Mouse (Mus musculus): Measurements from ENCODE around the gene Sphkap. TPM values are rescaled to one million over a fixed set of nuclear protein-coding genes. Genes with fewer than 3 reads are reported as not detected.

Gene Sphkap
- polyA plus RNA-seq, 1 experiment from 2014 or later: 0.11 TPM

DNA sequence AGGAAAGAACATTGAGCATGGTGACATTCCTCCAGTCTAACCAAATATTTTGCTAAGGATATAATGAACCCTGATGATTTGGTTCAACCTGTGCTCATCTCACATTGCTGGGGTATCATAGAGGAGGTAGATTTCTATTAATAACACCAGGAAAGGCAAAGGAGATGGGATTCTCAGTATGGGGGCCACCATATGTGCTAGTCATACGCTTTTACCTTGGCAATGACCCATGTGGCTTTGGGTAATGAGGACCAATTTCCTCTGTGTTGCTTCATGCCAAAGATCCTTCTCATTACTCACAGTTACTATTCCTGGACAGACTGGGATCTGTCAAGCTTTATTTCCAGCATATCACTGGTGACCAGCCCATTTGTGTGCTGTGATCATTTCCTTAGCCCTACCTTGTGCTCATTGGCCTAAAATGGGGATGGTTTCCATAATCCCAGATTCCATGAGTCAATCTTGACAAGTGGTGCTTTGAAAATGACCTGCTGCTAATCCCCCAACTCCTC lies 159.7 kb downstream of the Sphkap start:
- WGBS: 77% methylated on average over 1 of the region's 1 CpGs
- Histone ChIP-seq H3K27me3 (ENCODE audit: control insufficient read depth, insufficient read depth, low read length) (no peaks in the 10 kb centered on the region), H3K9ac (ENCODE audit: low read depth, low read length) (no peak overlapping the region)

GRCm38 (mm10) chr1:83227946-83228345 lies 180.1 kb downstream of the Sphkap start:
- Histone ChIP-seq H3K27me3 (ENCODE audit: control insufficient read depth, insufficient read depth, low read length) (no peaks in the 10 kb centered on the region), H3K4me2 (replicated peaks; ENCODE audit: low read depth, low read length) (no peak overlapping the region), H3K36me3 (ENCODE audit: control insufficient read depth, insufficient read depth, low read length) (no peaks in the 10 kb centered on the region), H3K4me3 (ENCODE audit: low read length) (no peak overlapping the region), H3K9ac (ENCODE audit: low read depth, low read length) (no peak overlapping the region), H3K4me1 (ENCODE audit: control insufficient read depth, insufficient read depth, low read length) (no peaks in the 10 kb centered on the region), H3K9me3 (ENCODE audit: control insufficient read depth, low read length) (no peaks in the 10 kb centered on the region), H3K27ac (ENCODE audit: low read depth, low read length) (no peak overlapping the region)
- 81% methylated on average over 3 of the region's 3 CpGs for WGBS
- no peak for ATAC-seq (ENCODE audit: low FRiP score, low TSS enrichment)

More for the DNA sequence above, 159.7 kb downstream of the Sphkap start:
- ATAC-seq (ENCODE audit: low FRiP score, low TSS enrichment): no peak
- H3K4me1 ChIP-seq (ENCODE audit: control insufficient read depth, insufficient read depth, low read length): no peaks in the 10 kb centered on the region
- no peak overlapping the region for H3K27ac ChIP-seq (ENCODE audit: low read depth, low read length)
- H3K9me3 ChIP-seq (ENCODE audit: control insufficient read depth, low read length): no peaks in the 10 kb centered on the region
- H3K36me3 ChIP-seq (ENCODE audit: control insufficient read depth, insufficient read depth, low read length): no peaks in the 10 kb centered on the region
- H3K4me2 ChIP-seq (replicated peaks; ENCODE audit: low read depth, low read length): no peak overlapping the region
- H3K4me3 ChIP-seq (ENCODE audit: low read length): no peak overlapping the region

DNA sequence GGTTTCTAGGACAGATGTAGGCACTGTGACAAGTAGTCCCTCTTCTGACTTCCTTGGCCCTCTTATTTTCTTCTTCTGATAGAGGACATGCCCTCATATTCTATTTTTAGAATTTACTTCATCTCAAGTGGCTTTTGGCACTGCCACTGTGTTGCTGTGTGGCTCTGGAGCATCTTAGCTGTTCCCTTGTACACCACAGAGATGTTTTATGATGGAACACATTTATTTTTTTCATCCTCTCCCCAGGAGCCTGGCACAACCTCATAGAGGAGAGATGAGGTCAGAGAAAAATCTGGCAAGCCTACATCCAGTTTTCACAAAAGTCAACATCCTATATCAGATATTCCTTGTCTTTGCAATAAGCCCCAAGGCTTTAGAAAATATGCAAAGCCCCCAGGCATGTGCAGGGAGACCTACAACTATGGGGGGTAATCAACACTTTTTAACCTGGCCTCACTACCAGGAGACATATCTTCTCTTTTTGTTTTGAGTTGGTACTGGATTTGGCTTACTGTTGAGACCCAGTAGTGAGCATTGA lies 183.5 kb downstream of the Sphkap start:
- Histone ChIP-seq H3K4me2 (replicated peaks; ENCODE audit: low read depth, low read length) (no peak overlapping the region), H3K4me3 (ENCODE audit: low read length) (no peak overlapping the region), H3K4me1 (ENCODE audit: control insufficient read depth, insufficient read depth, low read length) (no peaks in the 10 kb centered on the region), H3K27ac (ENCODE audit: low read depth, low read length) (no peak overlapping the region), H3K36me3 (ENCODE audit: control insufficient read depth, insufficient read depth, low read length) (no peaks in the 10 kb centered on the region), H3K9ac (ENCODE audit: low read depth, low read length) (no peak overlapping the region), H3K9me3 (ENCODE audit: control insufficient read depth, low read length) (no peaks in the 10 kb centered on the region), H3K27me3 (ENCODE audit: control insufficient read depth, insufficient read depth, low read length) (no peaks in the 10 kb centered on the region)
- ATAC-seq (ENCODE audit: low FRiP score, low TSS enrichment): no peak

GRCm38 (mm10) chr1:83223072-83223471 lies 184.9 kb downstream of the Sphkap start:
- Histone ChIP-seq H3K9me3 (ENCODE audit: control insufficient read depth, low read length) (no peaks in the 10 kb centered on the region), H3K4me3 (ENCODE audit: low read length) (no peak overlapping the region), H3K27me3 (ENCODE audit: control insufficient read depth, insufficient read depth, low read length) (no peaks in the 10 kb centered on the region), H3K4me2 (replicated peaks; ENCODE audit: low read depth, low read length) (no peak overlapping the region), H3K4me1 (ENCODE audit: control insufficient read depth, insufficient read depth, low read length) (no peaks in the 10 kb centered on the region), H3K9ac (ENCODE audit: low read depth, low read length) (no peak overlapping the region), H3K36me3 (ENCODE audit: control insufficient read depth, insufficient read depth, low read length) (no peaks in the 10 kb centered on the region), H3K27ac (ENCODE audit: low read depth, low read length) (no peak overlapping the region)
- ATAC-seq (ENCODE audit: low FRiP score, low TSS enrichment): no peak
- 80% methylated on average over 1 of the region's 1 CpGs for WGBS

DNA sequence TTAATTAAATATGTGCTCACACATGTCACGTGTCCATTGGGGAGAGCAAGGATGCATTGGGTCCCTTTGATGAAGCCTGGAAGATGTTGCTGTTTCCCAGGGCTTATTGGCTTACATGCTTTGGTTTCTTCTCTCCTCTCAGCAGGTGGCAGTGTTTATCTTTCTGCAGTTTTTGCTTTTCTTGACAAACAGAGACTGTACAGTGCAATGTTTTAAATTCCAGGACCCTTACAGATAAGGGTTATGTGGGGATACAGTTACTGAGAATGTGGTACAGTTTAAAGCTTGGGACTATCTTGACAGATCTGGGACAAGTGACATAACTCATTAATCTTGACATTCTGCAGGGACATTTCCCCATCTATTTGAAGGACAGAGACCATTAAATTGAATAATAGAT lies 189.7 kb downstream of the Sphkap start:
- Histone ChIP-seq H3K27ac (ENCODE audit: low read depth, low read length) (no peak overlapping the region), H3K9me3 (ENCODE audit: control insufficient read depth, low read length) (no peaks in the 10 kb centered on the region), H3K27me3 (ENCODE audit: control insufficient read depth, insufficient read depth, low read length) (no peaks in the 10 kb centered on the region), H3K9ac (ENCODE audit: low read depth, low read length) (no peak overlapping the region), H3K4me3 (ENCODE audit: low read length) (no peak overlapping the region), H3K36me3 (ENCODE audit: control insufficient read depth, insufficient read depth, low read length) (no peaks in the 10 kb centered on the region), H3K4me1 (ENCODE audit: control insufficient read depth, insufficient read depth, low read length) (no peaks in the 10 kb centered on the region), H3K4me2 (replicated peaks; ENCODE audit: low read depth, low read length) (no peak overlapping the region)
- ATAC-seq (ENCODE audit: low FRiP score, low TSS enrichment): no peak
- WGBS: 52% methylated on average over 1 of the region's 1 CpGs

DNA sequence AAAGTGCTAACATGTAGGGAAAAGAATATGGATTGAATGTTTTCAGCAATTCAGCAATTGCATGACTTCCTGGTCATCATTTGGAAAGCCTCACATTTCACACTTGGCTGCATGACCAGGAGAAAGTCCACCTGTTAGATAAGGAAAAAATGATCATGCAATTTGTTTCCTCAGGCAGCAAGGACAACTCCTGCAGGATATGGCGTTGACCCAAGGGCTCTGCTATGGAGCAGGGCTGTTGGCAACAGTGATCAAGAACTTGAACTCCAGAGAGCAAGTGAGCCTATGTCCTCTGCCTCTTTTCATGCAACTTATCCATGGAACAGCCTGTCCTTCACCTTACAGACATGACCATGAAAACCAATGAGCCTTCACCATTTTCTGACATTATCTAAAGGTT lies 198.0 kb downstream of the Sphkap start:
- no peak overlapping the region for H3K9ac ChIP-seq (ENCODE audit: low read depth, low read length)
- 67% methylated on average over 1 of the region's 1 CpGs for WGBS
- H3K27me3 ChIP-seq (ENCODE audit: control insufficient read depth, insufficient read depth, low read length): no peaks in the 10 kb centered on the region

More for the DNA sequence above, 198.0 kb downstream of the Sphkap start:
- no peaks in the 10 kb centered on the region for H3K9me3 ChIP-seq (ENCODE audit: control insufficient read depth, low read length)
- no peak overlapping the region for H3K4me3 ChIP-seq (ENCODE audit: low read length)
- H3K36me3 ChIP-seq (ENCODE audit: control insufficient read depth, insufficient read depth, low read length): no peaks in the 10 kb centered on the region
- H3K27ac ChIP-seq (ENCODE audit: low read depth, low read length): no peak overlapping the region
- H3K4me1 ChIP-seq (ENCODE audit: control insufficient read depth, insufficient read depth, low read length): no peaks in the 10 kb centered on the region
- no peak for ATAC-seq (ENCODE audit: low FRiP score, low TSS enrichment)
- no peak overlapping the region for H3K4me2 ChIP-seq (replicated peaks; ENCODE audit: low read depth, low read length)

Other genes starting within 250 kb of the Sphkap start
- gene Daw1, start 248.4 kb downstream of the Sphkap start, polyA plus RNA-seq (2014; fragmentation: Nextera tagmentation; extraction: Ambion mirVana): 0.36 TPM in 1 of 2 replicates, not detected in the other